Mouse (Mus musculus): ENCODE results near the gene Kcnq1. TPM values are rescaled to one million over a fixed set of nuclear protein-coding genes. Genes with fewer than 3 reads are reported as not detected.

Kcnq1 gene
- polyA plus RNA-seq, 1 experiment, result 1.2 TPM

DNA sequence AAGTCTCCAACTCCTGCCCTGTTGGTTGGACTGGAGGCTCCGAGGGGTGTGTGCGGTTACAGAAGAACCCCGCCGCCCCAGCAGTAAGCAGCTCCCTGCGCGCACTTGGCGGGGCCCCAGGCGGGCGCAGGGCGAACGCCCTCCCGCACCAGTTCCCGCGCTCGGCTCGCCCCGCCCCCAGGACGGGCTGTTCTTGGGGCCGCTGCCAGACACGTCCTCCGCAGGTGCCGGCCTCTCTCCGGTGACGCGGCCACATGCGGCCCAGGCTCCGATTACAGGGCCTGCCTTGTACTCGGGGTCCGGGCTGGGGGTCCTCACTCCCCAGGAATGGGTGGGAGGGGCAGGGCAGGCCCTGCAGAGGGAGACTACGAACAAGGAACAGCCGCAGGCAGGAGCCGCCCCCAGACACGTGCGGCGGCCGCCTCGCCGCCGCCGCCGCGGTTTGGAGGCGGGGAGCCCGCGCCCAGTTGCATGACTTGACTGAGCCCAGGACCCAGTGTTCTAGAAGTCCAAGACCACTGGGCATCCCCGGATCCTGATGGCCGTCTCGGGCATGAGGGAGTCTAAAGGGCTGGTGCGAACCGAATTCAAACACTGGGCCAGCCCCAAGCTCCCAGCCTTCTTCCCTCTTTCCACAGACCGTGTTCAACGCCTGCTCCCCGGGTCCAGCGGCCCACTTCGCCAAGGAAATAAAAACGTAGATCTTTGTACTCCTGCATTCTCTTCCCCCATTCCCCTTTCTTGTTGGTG is 358.8 kb downstream of the Kcnq1 start:
- H3K4me1 ChIP-seq (ENCODE audit: control insufficient read depth, insufficient read depth, insufficient read length), result peaks cover 8% of the 10 kb centered on the region; the same call in 1 of the 2 replicates
- TF ChIP-seq CTCF (IDR thresholded peaks at IDR 0.05; ENCODE audit: extremely low read depth, insufficient read depth, insufficient read length, insufficient replicate concordance) (no peak), POLR2A (IDR thresholded peaks at IDR 0.05; ENCODE audit: low read depth, low read length) (no peak)
- WGBS, result 29% methylated on average over 56 of the region's 56 CpGs
- no peak for DNase-seq (ENCODE audit: low read depth in 1 of 2, low spot score in 2 of 2)
- H3K4me3 ChIP-seq (ENCODE audit: extremely low read depth, insufficient read depth, insufficient read length), result no peak overlapping the region
- H3K27ac ChIP-seq (ENCODE audit: insufficient read depth, low read length), result no peak overlapping the region
- H3K27me3 ChIP-seq (ENCODE audit: control insufficient read depth, insufficient read depth, low read length), result peaks cover 9% of the 10 kb centered on the region
- no peaks in the 10 kb centered on the region for H3K36me3 ChIP-seq (ENCODE audit: control insufficient read depth, insufficient read depth, low read length)

DNA sequence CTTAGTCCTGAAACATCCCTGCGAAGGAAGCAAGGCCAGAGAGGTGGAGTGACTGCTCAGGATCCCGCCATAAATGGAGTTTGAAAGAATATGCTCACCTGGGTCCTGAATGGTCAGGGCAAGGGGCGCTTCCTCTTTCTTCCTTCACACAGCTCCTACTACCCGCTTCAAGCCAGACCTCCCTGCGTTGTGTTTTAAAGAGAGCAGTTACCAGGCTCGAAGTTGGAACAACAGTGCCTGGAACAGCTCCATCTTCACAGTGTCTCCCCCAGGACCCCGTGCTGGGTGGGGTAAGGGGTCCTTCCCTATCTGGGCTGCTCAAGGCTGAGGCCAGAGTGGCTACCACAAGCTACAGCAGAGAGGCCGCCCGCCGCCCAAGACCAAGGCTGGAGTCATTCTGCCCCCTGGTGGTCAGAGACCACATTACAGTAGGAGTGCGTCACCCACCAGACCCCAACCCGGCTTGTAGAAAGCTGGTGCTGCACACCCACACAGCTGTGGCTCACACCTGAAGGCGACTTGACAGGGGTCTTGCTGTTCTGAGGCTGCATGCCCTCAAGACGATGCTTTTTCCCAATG is 360.0 kb downstream of the Kcnq1 start:
- no peaks in the 10 kb centered on the region; the same call in 1 of the 2 replicates for H3K4me1 ChIP-seq (ENCODE audit: control insufficient read depth, insufficient read depth, insufficient read length)
- H3K36me3 ChIP-seq (ENCODE audit: control insufficient read depth, insufficient read depth, low read length), result no peaks in the 10 kb centered on the region
- WGBS, result 15% methylated on average over 14 of the region's 14 CpGs
- no peak overlapping the region for H3K4me3 ChIP-seq (ENCODE audit: extremely low read depth, insufficient read depth, insufficient read length)
- H3K27ac ChIP-seq (ENCODE audit: insufficient read depth, low read length), result no peak overlapping the region
- peaks cover 4% of the 10 kb centered on the region; the same call in 1 of the 2 replicates for H3K27me3 ChIP-seq (ENCODE audit: control insufficient read depth, insufficient read depth, low read length)
- peak; percentile 18 to 60 for DNase-seq (ENCODE audit: low read depth in 1 of 2, low spot score in 2 of 2)
- TF ChIP-seq CTCF (IDR thresholded peaks at IDR 0.05; ENCODE audit: extremely low read depth, insufficient read depth, insufficient read length, insufficient replicate concordance) (peak; percentile 78), POLR2A (IDR thresholded peaks at IDR 0.05; ENCODE audit: low read depth, low read length) (no peak)

DNA sequence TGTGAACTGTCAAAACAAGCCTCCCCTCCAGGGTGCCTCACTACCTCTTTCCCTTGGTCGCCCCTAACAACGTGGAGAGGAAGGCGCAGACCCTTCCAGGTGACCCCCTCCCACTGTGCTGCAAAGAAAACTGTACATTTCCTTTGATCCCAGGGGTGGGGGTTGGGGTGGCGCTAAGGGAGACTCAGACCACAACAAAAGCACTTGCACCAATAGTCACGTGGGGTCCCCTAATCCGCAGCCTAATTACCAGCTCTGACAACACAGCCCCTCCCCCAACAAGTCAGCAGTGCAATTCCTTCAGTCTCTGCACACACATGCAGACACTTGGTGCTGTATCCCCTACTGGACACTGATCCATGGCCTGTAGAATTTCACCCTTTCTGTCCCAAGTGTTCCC is 361.6 kb downstream of the Kcnq1 start:
- 47% methylated on average over 6 of the region's 6 CpGs for WGBS
- TF ChIP-seq CTCF (IDR thresholded peaks at IDR 0.05; ENCODE audit: extremely low read depth, insufficient read depth, insufficient read length, insufficient replicate concordance), result no peak
- no peak for TF ChIP-seq POLR2A (IDR thresholded peaks at IDR 0.05; ENCODE audit: low read depth, low read length)
- H3K27me3 ChIP-seq (ENCODE audit: control insufficient read depth, insufficient read depth, low read length), result peaks cover 2% of the 10 kb centered on the region; the same call in 1 of the 2 replicates

DNA sequence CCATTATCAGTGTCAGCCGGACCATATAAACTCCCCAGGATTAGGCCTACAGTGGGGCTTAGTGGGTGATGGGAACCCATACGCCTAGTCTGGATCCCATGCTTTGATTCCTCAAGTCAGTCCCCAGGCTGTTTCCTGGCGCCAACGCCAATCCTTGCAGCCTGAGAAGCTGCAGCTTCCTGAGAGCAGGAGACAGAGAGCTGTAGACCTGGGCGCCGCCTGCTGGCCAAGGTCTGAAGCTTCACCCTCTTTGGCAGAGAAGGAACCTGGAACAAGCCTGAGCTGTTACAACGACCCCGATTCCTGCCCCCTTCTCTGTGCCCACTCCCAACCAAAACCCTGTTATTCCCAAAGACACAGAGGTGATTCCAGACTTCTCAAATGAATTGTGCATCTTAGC is 363.8 kb downstream of the Kcnq1 start:
- peak in 1 of 2 experiments; percentile 40 for DNase-seq (ENCODE audit: low read depth in 1 of 2, low spot score in 2 of 2)
- no peaks in the 10 kb centered on the region for H3K36me3 ChIP-seq (ENCODE audit: control insufficient read depth, insufficient read depth, low read length)
- TF ChIP-seq CTCF (IDR thresholded peaks at IDR 0.05; ENCODE audit: extremely low read depth, insufficient read depth, insufficient read length, insufficient replicate concordance), result peak; percentile 82
- no peak for TF ChIP-seq POLR2A (IDR thresholded peaks at IDR 0.05; ENCODE audit: low read depth, low read length)
- peaks cover under 1% of the 10 kb centered on the region; the same call in 1 of the 2 replicates for H3K27me3 ChIP-seq (ENCODE audit: control insufficient read depth, insufficient read depth, low read length)
- H3K4me1 ChIP-seq (ENCODE audit: control insufficient read depth, insufficient read depth, insufficient read length), result no peaks in the 10 kb centered on the region; the same call in 1 of the 2 replicates
- H3K4me3 ChIP-seq (ENCODE audit: extremely low read depth, insufficient read depth, insufficient read length), result no peak overlapping the region
- WGBS, result 15% methylated on average over 8 of the region's 8 CpGs
- no peak overlapping the region for H3K27ac ChIP-seq (ENCODE audit: insufficient read depth, low read length)

More for the DNA sequence above, 361.6 kb downstream of the Kcnq1 start:
- no peak overlapping the region for H3K27ac ChIP-seq (ENCODE audit: insufficient read depth, low read length)
- DNase-seq (ENCODE audit: low read depth in 1 of 2, low spot score in 2 of 2), result no peak
- H3K4me1 ChIP-seq (ENCODE audit: control insufficient read depth, insufficient read depth, insufficient read length), result no peaks in the 10 kb centered on the region
- H3K36me3 ChIP-seq (ENCODE audit: control insufficient read depth, insufficient read depth, low read length), result no peaks in the 10 kb centered on the region
- no peak overlapping the region for H3K4me3 ChIP-seq (ENCODE audit: extremely low read depth, insufficient read depth, insufficient read length)

DNA sequence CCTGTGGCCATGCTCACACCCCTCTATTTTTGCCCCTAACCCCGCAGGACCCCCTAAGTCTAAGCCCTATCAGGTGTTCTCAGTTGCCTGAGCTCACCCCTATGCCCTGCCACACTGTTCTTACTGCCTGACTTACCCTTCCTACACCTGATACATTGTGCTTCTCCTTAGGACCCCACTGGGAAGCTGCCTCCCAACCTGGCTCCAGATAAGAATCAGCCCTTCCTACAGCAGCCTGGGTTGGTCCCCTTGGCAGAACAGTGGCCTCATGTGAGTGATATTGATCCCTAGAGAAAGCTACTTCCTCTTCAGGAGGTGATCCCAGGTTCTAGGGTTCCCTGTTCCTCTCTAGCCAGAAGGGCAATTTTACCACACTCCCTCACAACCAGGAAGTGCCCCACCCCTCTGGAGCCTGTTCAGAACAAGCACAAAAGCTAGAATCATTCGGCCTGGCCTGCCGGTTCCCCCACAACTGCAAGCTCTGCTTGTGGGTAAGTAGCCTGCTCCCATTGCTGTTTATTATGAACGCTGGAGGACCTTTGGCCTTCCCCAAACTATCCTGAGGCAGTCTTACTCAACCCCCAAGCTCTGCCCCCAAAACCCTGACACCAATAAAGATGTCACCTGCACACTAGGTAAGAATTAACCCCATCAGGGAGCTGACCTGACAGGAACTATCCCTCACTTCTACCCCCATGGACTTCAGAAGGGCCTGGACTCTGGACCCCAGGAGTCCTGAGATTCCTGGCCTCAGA is 367.4 kb downstream of the Kcnq1 start, which contains the start of gene Slc22a18:
Gene Slc22a18 (plus strand): TSS at position 390 of the 755 bp plus-strand sequence.
- 11% methylated on average over 4 of the region's 4 CpGs for WGBS
- no peaks in the 10 kb centered on the region for H3K27me3 ChIP-seq (ENCODE audit: control insufficient read depth, insufficient read depth, low read length)
- H3K4me3 ChIP-seq (ENCODE audit: extremely low read depth, insufficient read depth, insufficient read length), result no peak within 1 kb of the TSS

DNA sequence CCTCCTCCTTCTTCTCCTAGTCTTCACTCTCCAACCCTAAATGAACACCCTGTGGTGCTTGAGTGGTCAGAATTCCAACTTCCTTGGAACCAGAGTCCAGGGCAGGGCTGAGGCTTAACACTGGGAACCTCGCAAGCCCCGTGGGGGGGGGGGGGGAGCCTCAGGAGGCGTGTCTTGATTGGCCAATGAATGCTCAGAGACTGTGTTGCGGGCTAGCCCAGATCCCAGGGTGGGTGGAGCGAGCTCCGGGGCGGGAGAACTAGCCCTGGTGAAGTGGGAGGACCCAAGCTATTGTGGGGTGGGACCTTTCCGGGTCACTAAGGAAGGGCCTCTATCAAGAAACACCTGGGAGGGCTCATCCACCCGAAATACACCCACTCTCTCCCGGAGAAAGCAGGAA is 368.6 kb downstream of the Kcnq1 start:
- Histone ChIP-seq H3K36me3 (ENCODE audit: control insufficient read depth, insufficient read depth, low read length) (no peaks in the 10 kb centered on the region), H3K27me3 (ENCODE audit: control insufficient read depth, insufficient read depth, low read length) (no peaks in the 10 kb centered on the region), H3K4me3 (ENCODE audit: extremely low read depth, insufficient read depth, insufficient read length) (no peak overlapping the region), H3K27ac (ENCODE audit: insufficient read depth, low read length) (no peak overlapping the region), H3K4me1 (ENCODE audit: control insufficient read depth, insufficient read depth, insufficient read length) (no peaks in the 10 kb centered on the region; the same call in 1 of the 2 replicates)
- DNase-seq (ENCODE audit: low read depth in 1 of 2, low spot score in 2 of 2), result no peak
- WGBS, result 64% methylated on average over 10 of the region's 10 CpGs
- TF ChIP-seq CTCF (IDR thresholded peaks at IDR 0.05; ENCODE audit: extremely low read depth, insufficient read depth, insufficient read length, insufficient replicate concordance), result no peak
- no peak for TF ChIP-seq POLR2A (IDR thresholded peaks at IDR 0.05; ENCODE audit: low read depth, low read length)

More for the DNA sequence above, 367.4 kb downstream of the Kcnq1 start, which contains the start of gene Slc22a18:
- no peak for DNase-seq (ENCODE audit: low read depth in 1 of 2, low spot score in 2 of 2)
- TF ChIP-seq POLR2A (IDR thresholded peaks at IDR 0.05; ENCODE audit: low read depth, low read length), result no peak
- no peak for TF ChIP-seq CTCF (IDR thresholded peaks at IDR 0.05; ENCODE audit: extremely low read depth, insufficient read depth, insufficient read length, insufficient replicate concordance)
- no peaks in the 10 kb centered on the region; the same call in 1 of the 2 replicates for H3K4me1 ChIP-seq (ENCODE audit: control insufficient read depth, insufficient read depth, insufficient read length)
- no peaks in the 10 kb centered on the region for H3K36me3 ChIP-seq (ENCODE audit: control insufficient read depth, insufficient read depth, low read length)
- no peak within 1 kb of the TSS for H3K27ac ChIP-seq (ENCODE audit: insufficient read depth, low read length)
